Mouse (Mus musculus): ENCODE measurements around the gene Rsf1.

Gene Rsf1

DNA sequence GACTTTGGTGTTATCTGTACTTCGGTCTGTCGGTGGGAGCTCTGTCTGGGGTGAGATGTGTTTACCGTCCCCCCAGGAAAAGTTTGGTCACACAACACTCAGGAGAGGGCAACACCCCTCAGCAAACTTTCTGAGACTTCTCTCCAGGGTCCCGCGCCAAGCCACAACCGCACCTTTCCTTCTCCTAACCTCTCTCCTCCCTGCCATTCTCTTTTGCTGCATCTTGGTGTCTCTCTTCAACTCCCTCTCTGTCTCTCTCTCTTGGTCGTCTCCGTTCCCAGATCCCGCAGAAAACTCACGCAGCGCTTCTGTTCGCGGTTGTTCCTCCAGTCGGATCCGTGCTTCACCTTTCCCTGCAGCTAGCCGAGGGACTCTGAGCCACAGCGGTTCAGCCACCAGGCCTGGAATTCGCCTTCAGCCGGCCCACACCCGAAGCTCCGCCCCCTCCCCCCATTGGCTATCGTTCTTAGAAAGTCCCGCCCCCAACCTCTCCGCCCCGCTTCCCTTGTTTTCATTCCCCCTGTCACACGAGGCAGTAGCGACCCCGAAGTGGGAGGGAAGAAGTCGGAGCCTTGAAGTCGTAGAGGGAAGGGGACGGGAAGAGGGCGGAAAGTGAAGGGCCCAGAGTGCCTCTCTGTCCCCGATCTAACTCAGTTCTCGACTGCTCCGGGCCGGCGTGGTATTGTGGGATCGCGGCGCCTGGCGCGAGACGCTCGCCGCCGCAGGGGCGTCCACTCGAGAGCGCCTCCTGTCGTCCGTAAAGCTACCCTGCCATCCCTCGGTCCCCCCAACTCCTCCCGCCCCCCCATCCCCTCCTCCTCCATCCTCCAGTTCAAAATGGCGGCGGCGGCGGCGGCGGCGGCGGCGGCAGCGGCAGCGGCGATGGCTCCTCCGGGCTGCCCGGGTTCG lies at the start of gene Rsf1, which contains the start of gene Aamdc:
Gene Rsf1, plus strand, starts transcription at position 823 of the 909 bp plus-strand sequence.
Gene Aamdc, minus strand, starts transcription at position 431 of the 909 bp plus-strand sequence.
- in situ Hi-C loops (cut with MboI, MseI): loop anchor here (10.0 kb wide), 1 partner anchor 115 kb away; the partner anchor contains the start of gene Clns1a

DNA sequence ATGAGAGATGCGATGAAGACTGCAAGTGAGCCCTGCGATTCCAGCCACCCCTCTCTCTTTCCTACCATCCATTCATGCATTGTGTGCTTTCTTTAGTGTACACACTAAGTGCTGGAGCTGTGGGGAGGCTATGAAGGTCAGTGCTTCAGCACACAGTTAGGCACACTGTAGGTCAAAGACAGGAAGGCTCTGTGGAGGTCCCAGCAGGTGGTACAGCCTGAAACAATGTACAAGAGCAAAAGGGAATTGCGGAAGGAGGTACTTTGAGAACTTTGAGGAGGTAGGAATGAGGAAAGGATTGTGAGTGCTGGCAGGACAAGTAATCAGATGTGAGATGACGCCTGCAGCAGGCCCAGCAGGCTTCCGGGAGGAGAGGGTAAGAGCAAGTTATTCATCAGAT lies 44.2 kb upstream of the Rsf1 start:
- in situ Hi-C loops (cut with MboI, MseI): no loop called here

- in situ Hi-C loops (cut with MboI, MseI): no loop called here
These were observed 43.1 kb upstream of the Rsf1 start for GRCm38 (mm10) chr7:97536571-97536970.

DNA sequence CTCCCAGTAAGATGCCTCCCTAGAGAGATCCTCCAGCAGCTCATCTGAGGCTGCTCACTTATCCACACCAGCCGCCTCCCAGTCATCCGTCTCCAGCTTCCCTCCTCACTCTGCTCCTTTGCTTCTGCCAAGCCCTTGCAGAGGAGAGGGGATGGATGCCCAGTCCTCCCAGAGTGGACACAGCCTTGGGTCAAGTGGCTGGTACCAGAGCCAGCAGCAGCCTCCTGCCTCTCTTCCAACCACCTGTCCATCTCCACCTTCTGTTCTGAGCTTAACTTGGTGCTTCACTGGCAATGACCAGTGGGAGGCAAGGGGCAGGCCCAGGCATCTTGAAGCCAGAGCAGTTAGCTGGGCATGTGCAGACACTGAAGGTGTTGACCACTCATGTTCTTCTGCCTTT lies 33.2 kb upstream of the Rsf1 start:
- in situ Hi-C loops (cut with MboI, MseI): loop anchor here (5.0 kb wide), 1 partner anchor 336 kb away; no protein-coding TSS in a partner anchor

- in situ Hi-C loops (cut with MboI, MseI): loop anchor here (5.0 kb wide), 1 partner anchor 333 kb away; no protein-coding TSS in a partner anchor
These were observed 30.4 kb upstream of the Rsf1 start for GRCm38 (mm10) chr7:97549301-97549700.

DNA sequence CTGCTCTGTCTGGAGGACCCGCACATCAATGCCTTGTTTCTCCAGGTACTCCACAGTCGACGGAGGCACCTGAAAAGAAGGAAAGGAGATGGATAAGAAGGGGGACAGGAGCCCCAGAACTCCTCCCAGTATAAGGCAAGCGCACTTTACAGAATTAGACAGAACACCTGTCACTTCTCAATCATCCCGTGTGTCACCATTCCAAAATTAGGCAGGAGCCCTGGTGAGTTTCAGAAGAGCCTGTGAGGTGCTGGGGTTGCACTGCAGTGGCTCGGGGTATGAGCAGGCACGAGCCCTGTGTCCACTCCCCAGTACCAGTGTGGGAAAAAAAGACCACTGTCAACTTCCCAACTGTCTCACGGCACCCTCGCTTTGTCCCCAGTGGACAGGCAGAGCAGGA lies 29.0 kb upstream of the Rsf1 start:
- in situ Hi-C loops (cut with MboI, MseI): no loop called here

- in situ Hi-C loops (cut with MboI, MseI): no loop called here
These were observed 16.1 kb upstream of the Rsf1 start for GRCm38 (mm10) chr7:97563576-97563975.

DNA sequence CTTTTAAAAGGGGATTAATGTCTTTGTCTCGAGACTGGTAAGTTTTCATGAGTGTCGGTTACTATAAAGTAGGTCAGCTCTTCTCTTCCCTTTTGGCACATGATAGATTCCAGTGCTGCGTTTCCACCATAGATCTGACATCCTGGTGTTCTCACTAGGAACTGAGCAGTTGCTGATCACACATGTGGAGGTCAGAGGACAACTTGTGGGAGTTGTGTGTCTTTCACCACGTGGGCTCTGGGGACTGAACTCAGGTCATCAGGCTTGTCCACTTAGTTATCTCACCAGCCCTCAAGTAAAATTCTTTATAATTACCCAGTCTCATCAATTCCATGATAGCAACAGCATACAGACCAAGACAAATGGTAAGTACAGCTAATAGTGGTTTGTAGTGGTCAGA lies 10.3 kb upstream of the Rsf1 start:
- in situ Hi-C loops (cut with MboI, MseI): loop anchor here (5.0 kb wide), 1 partner anchor 102 kb away; no protein-coding TSS in a partner anchor

GRCm38 (mm10) chr7:97570389-97570788 lies 9.3 kb upstream of the Rsf1 start:
- in situ Hi-C loops (cut with MboI, MseI): loop anchor here (10.0 kb wide), 1 partner anchor 124 kb away; the partner anchor contains the start of gene Clns1a

DNA sequence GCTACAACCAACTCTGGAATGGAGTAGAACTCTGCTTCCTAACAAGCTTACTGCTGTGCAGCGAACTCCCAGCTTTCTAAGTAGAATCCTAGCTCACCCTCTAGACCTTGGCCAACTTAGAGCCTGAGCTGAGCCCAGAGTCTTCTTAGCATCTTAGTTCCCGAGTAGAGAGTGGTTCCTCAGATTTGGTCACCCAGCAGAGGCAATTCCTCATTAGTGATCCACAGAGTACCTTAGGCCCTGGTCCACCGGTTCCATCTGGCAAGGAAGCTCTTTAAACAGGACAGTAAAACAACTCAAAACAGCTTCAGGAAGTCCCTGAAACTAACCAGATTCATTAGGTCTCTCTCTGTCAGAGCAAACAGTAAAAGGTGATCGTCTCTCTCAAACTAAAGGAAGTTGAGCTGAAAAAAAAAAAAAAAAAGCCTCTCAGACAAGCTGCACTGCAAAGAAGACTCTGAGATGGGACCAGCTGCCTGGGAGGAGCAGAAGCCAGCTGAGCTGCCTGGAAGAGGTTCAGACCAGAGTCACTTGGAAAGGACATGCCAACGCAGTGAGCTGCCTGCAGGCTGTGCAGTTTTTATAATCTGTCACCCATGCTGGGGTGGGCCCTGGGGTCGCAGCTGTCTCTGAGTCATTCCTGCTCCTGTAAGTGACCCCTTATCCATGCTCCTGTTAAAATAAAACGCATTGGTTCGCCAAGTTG lies 1.2 kb upstream of the Rsf1 start:
- in situ Hi-C loops (cut with MboI, MseI): loop anchor here (10.0 kb wide), 1 partner anchor 116 kb away; the partner anchor contains the start of gene Clns1a

- in situ Hi-C loops (cut with MboI, MseI): loop anchor here (10.0 kb wide), 1 partner anchor 115 kb away; the partner anchor contains the start of gene Clns1a
These were observed 520 bp downstream of the Rsf1 start for GRCm38 (mm10) chr7:97579976-97580842.

DNA sequence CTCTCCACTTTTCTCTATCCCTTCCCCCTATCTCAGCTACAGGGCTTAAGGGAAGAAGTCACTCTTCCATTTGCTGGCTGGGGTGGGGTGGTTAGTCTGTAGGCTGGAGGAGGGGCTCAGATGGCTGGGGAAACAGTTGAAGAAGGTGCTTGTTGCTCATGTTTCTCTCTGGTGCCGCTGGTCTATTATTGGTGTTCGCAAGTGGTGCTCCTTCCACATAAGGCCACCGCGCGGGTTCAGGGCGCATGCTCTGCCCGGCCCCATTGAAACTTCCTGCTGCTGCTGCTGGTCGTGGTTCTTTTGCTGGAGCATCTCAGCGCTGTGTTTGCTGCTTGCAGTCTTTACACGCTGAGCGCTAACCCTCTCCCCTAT lies 1.1 kb downstream of the Rsf1 start:
- in situ Hi-C loops (cut with MboI, MseI): no loop called here

GRCm38 (mm10) chr7:97588506-97588905 lies 8.8 kb downstream of the Rsf1 start:
- in situ Hi-C loops (cut with MboI, MseI): no loop called here

GRCm38 (mm10) chr7:97590488-97590887 lies 10.8 kb downstream of the Rsf1 start:
- in situ Hi-C loops (cut with MboI, MseI): no loop called here

- in situ Hi-C loops (cut with MboI, MseI): no loop called here
These were observed 11.6 kb downstream of the Rsf1 start for GRCm38 (mm10) chr7:97591336-97591735.

DNA sequence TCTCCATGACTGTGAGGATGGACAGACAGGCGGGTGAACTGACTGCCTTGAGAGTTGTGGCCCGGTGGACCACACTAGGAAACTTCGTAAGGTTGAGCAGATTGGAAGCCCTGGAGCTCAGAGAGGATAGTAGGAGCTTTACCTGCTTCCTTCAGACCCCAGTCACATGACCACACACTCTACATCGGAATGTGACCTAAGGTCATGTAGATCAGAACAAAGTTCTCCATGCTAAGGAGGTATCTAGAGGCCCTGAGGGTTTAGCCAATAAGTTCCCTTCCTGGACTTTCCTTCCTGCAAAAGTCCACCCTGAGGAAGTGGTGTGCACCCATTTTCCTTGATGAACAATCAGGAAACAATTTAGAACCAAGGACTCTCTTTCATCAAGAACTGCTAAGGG lies 12.7 kb downstream of the Rsf1 start:
- in situ Hi-C loops (cut with MboI, MseI): no loop called here

GRCm38 (mm10) chr7:97593535-97593934 lies 13.8 kb downstream of the Rsf1 start:
- in situ Hi-C loops (cut with MboI, MseI): no loop called here

GRCm38 (mm10) chr7:97598548-97598947 lies 18.9 kb downstream of the Rsf1 start:
- in situ Hi-C loops (cut with MboI, MseI): no loop called here

GRCm38 (mm10) chr7:97621346-97621745 lies 41.7 kb downstream of the Rsf1 start:
- in situ Hi-C loops (cut with MboI, MseI): no loop called here

- in situ Hi-C loops (cut with MboI, MseI): no loop called here
These were observed 43.0 kb downstream of the Rsf1 start for GRCm38 (mm10) chr7:97622676-97623075.

- in situ Hi-C loops (cut with MboI, MseI): no loop called here
These were observed 43.7 kb downstream of the Rsf1 start for GRCm38 (mm10) chr7:97623402-97623801.
